Mouse (Mus musculus): ENCODE results near the gene Ets2.

- no peak for TF ChIP-seq EP300 (IDR thresholded peaks at IDR 0.05; ENCODE audit: insufficient read depth, low read depth, low read length)
- peak; percentile 25; the same call in 1 of the 2 replicates for TF ChIP-seq CTCF (IDR thresholded peaks at IDR 0.05)
- TF ChIP-seq POLR2A (IDR thresholded peaks at IDR 0.05; ENCODE audit: insufficient read depth, low read depth, low read length) = no peak
Measured at GRCm38 (mm10) chr16:95749291-95750103, 47.6 kb downstream of the Ets2 start.
